In genomic region chr10:100774252-100774651, GRCm38 (mm10) we compare ENCODE assay signal across 28 mouse cellular contexts.
DNase-seq lines count a peak whose midpoint lies in the region; ATAC-seq and TF ChIP-seq lines count a peak whose summit lies in the region.
"Had no signal": no experiment of that assay in that cellular context is flagged by ENCODE, and none has a peak within 500 bp of the region (broad histone marks: within the 10 kb centered on the region; RNA-seq: fewer than 3 reads in every experiment).

No protein-coding gene starts in this region.

- no peaks in the 10 kb centered on the region for H3K4me1 ChIP-seq in embryonic facial prominence, embryonic 14.5 days (ENCODE audit: control insufficient read depth, insufficient read depth, low read length)
- H3K4me1 ChIP-seq in embryonic facial prominence, embryonic 10.5 days = no peaks in the 10 kb centered on the region
- H3K4me1 ChIP-seq in forebrain, postnatal 0 days (ENCODE audit: insufficient read depth) = no peaks in the 10 kb centered on the region
- no peaks in the 10 kb centered on the region for H3K4me1 ChIP-seq in forebrain, embryonic 12.5 days
- no peaks in the 10 kb centered on the region for H3K4me1 ChIP-seq in limb, embryonic 13.5 days
- H3K4me1 ChIP-seq in limb, embryonic 10.5 days = no peaks in the 10 kb centered on the region
- no peaks in the 10 kb centered on the region for H3K4me1 ChIP-seq in lung, postnatal 0 days (ENCODE audit: insufficient read depth, low read depth, low read length)
- H3K4me1 ChIP-seq in lung, adult 2 months (ENCODE audit: control insufficient read depth, insufficient read depth, low read length) = no peaks in the 10 kb centered on the region
- H3K4me1 ChIP-seq: embryonic facial prominence, embryonic 12.5 days; embryonic facial prominence, embryonic 15.5 days; forebrain, embryonic 10.5 days; forebrain, embryonic 13.5 days had no signal

- H3K27ac ChIP-seq in embryonic facial prominence, embryonic 14.5 days (replicated peaks; ENCODE audit: low read depth, low read length) = no peak overlapping the region
- H3K27ac ChIP-seq in embryonic facial prominence, embryonic 10.5 days (replicated peaks) = no peak overlapping the region
- H3K27ac ChIP-seq in forebrain, postnatal 0 days (ENCODE audit: low read depth, low read length) = no peak overlapping the region
- H3K27ac ChIP-seq in forebrain, embryonic 12.5 days = no peak overlapping the region
- H3K27ac ChIP-seq in limb, embryonic 13.5 days = no peak overlapping the region
- H3K27ac ChIP-seq in limb, embryonic 10.5 days = no peak overlapping the region
- H3K27ac ChIP-seq in lung, postnatal 0 days (ENCODE audit: low read length) = no peak overlapping the region
- H3K27ac ChIP-seq: embryonic facial prominence, embryonic 12.5 days; embryonic facial prominence, embryonic 15.5 days; forebrain, embryonic 10.5 days; forebrain, embryonic 13.5 days had no signal

- no peak overlapping the region for H3K4me3 ChIP-seq in embryonic facial prominence, embryonic 14.5 days (ENCODE audit: low read depth, low read length)
- H3K4me3 ChIP-seq in embryonic facial prominence, embryonic 10.5 days = no peak overlapping the region
- no peak overlapping the region for H3K4me3 ChIP-seq in forebrain, postnatal 0 days (ENCODE audit: low read depth, low read length)
- no peak overlapping the region for H3K4me3 ChIP-seq in forebrain, embryonic 12.5 days (replicated peaks)
- H3K4me3 ChIP-seq in limb, embryonic 13.5 days = no peak overlapping the region
- H3K4me3 ChIP-seq in limb, embryonic 10.5 days = no peak overlapping the region
- no peak overlapping the region for H3K4me3 ChIP-seq in lung, postnatal 0 days (ENCODE audit: low read depth, low read length)
- H3K4me3 ChIP-seq in lung, adult 2 months (replicated peaks; ENCODE audit: extremely low read depth, low read depth, low read length) = no peak overlapping the region
- H3K4me3 ChIP-seq: embryonic facial prominence, embryonic 12.5 days; embryonic facial prominence, embryonic 15.5 days; erythroblast, embryonic 14.5 days; forebrain, embryonic 10.5 days; forebrain, embryonic 13.5 days had no signal

- TF ChIP-seq CTCF in forebrain, postnatal 0 days (IDR thresholded peaks at IDR 0.05; ENCODE audit: low read depth) = no peak
- no peak for TF ChIP-seq CTCF in lung, postnatal 0 days (IDR thresholded peaks at IDR 0.05)
- TF ChIP-seq CTCF in lung, adult 2 months (IDR thresholded peaks at IDR 0.05; ENCODE audit: insufficient read depth, low read length) = no peak

- peak; percentile 89 for DNase-seq in embryonic facial prominence, embryonic 14.5 days (ENCODE audit: low spot score)
- DNase-seq in embryonic facial prominence, embryonic 10.5 days (ENCODE audit: low spot score) = no peak
- DNase-seq in forebrain, postnatal 0 days = peak; percentile 13
- DNase-seq in limb, embryonic 10.5 days (ENCODE audit: low spot score) = no peak
- peak; percentile 14 for DNase-seq in lung, postnatal 0 days (ENCODE audit: low spot score)
- DNase-seq in lung, adult 2 months = no peak
- DNase-seq: adrenal gland, adult 8-10 months; adrenal gland, postnatal 14 days; adrenal gland, postnatal 36 days; B cell, adult 2 months; cerebellum, adult 11-12 months; cerebellum, adult 8-10 months; cerebellum, adult 9-11 months; cerebellum, postnatal 14 days; cerebellum, postnatal 36 days; embryo, embryonic 11 days had no signal

- H3K27me3 ChIP-seq in embryonic facial prominence, embryonic 14.5 days (replicated peaks; ENCODE audit: control insufficient read depth, insufficient read depth, low read length) = no peaks in the 10 kb centered on the region
- no peaks in the 10 kb centered on the region for H3K27me3 ChIP-seq in embryonic facial prominence, embryonic 10.5 days (replicated peaks; ENCODE audit: low read depth, poor library complexity, severe bottlenecking)
- no peaks in the 10 kb centered on the region for H3K27me3 ChIP-seq in forebrain, postnatal 0 days (ENCODE audit: insufficient read depth, low read length)
- no peaks in the 10 kb centered on the region for H3K27me3 ChIP-seq in forebrain, embryonic 12.5 days
- H3K27me3 ChIP-seq in limb, embryonic 13.5 days = no peaks in the 10 kb centered on the region
- H3K27me3 ChIP-seq in limb, embryonic 10.5 days (ENCODE audit: low read depth, poor library complexity, severe bottlenecking) = peaks cover 3% of the 10 kb centered on the region; the same call in 1 of the 2 replicates
- H3K27me3 ChIP-seq in lung, postnatal 0 days (replicated peaks; ENCODE audit: insufficient read depth, low read length) = no peaks in the 10 kb centered on the region
- H3K27me3 ChIP-seq: CH12.LX; embryonic facial prominence, embryonic 12.5 days; embryonic facial prominence, embryonic 15.5 days; forebrain, embryonic 13.5 days; Patski had no signal

- H3K4me2 ChIP-seq in embryonic facial prominence, embryonic 14.5 days (ENCODE audit: low read depth, low read length) = no peak overlapping the region
- no peak overlapping the region for H3K4me2 ChIP-seq in forebrain, postnatal 0 days (ENCODE audit: low read depth)
- H3K4me2 ChIP-seq in forebrain, embryonic 12.5 days = no peak overlapping the region
- no peak overlapping the region for H3K4me2 ChIP-seq in limb, embryonic 13.5 days (replicated peaks)
- H3K4me2 ChIP-seq in lung, postnatal 0 days (replicated peaks; ENCODE audit: low read depth, low read length) = no peak overlapping the region
- H3K4me2 ChIP-seq: embryonic facial prominence, embryonic 12.5 days; embryonic facial prominence, embryonic 15.5 days; forebrain, embryonic 13.5 days had no signal

- H3K36me3 ChIP-seq in embryonic facial prominence, embryonic 14.5 days (ENCODE audit: control insufficient read depth, insufficient read depth, low read length) = no peaks in the 10 kb centered on the region
- no peaks in the 10 kb centered on the region for H3K36me3 ChIP-seq in embryonic facial prominence, embryonic 10.5 days (replicated peaks)
- no peaks in the 10 kb centered on the region for H3K36me3 ChIP-seq in forebrain, postnatal 0 days (ENCODE audit: insufficient read depth)
- H3K36me3 ChIP-seq in forebrain, embryonic 12.5 days (replicated peaks) = no peaks in the 10 kb centered on the region
- H3K36me3 ChIP-seq in limb, embryonic 13.5 days = no peaks in the 10 kb centered on the region
- no peaks in the 10 kb centered on the region for H3K36me3 ChIP-seq in limb, embryonic 10.5 days
- H3K36me3 ChIP-seq in lung, postnatal 0 days (ENCODE audit: insufficient read depth, low read length) = no peaks in the 10 kb centered on the region
- H3K36me3 ChIP-seq: embryonic facial prominence, embryonic 12.5 days; embryonic facial prominence, embryonic 15.5 days; forebrain, embryonic 10.5 days; G1E had no signal

- TF ChIP-seq POLR2A in lung, adult 2 months (IDR thresholded peaks at IDR 0.05; ENCODE audit: borderline replicate concordance, extremely low read depth, low read depth, low read length) = no peak

- H3K9me3 ChIP-seq in embryonic facial prominence, embryonic 14.5 days (ENCODE audit: control insufficient read depth, low read length) = no peaks in the 10 kb centered on the region
- no peaks in the 10 kb centered on the region for H3K9me3 ChIP-seq in embryonic facial prominence, embryonic 10.5 days
- H3K9me3 ChIP-seq in forebrain, postnatal 0 days (ENCODE audit: low read length) = no peaks in the 10 kb centered on the region
- no peaks in the 10 kb centered on the region for H3K9me3 ChIP-seq in forebrain, embryonic 12.5 days
- no peaks in the 10 kb centered on the region for H3K9me3 ChIP-seq in limb, embryonic 13.5 days
- no peaks in the 10 kb centered on the region for H3K9me3 ChIP-seq in limb, embryonic 10.5 days (replicated peaks)
- no peaks in the 10 kb centered on the region for H3K9me3 ChIP-seq in lung, postnatal 0 days (ENCODE audit: low read length)
- H3K9me3 ChIP-seq: embryonic facial prominence, embryonic 12.5 days; embryonic facial prominence, embryonic 15.5 days; forebrain, embryonic 10.5 days; forebrain, embryonic 13.5 days; G1E had no signal

- TF ChIP-seq EP300 in lung, postnatal 0 days (IDR thresholded peaks at IDR 0.05) = no peak

- ATAC-seq in embryonic facial prominence, embryonic 14.5 days (ENCODE audit: low read depth) = no peak
- ATAC-seq in forebrain, postnatal 0 days = no peak
- no peak for ATAC-seq in forebrain, embryonic 12.5 days (ENCODE audit: low FRiP score)
- peak; percentile 62 for ATAC-seq in limb, embryonic 13.5 days (ENCODE audit: low FRiP score, low read depth)
- no peak for ATAC-seq in lung, postnatal 0 days
- ATAC-seq: activated CD4-positive, CD25-positive, alpha-beta regulatory T cell, adult 4 months; CD4-positive, CD25-positive, alpha-beta regulatory T cell, adult 4 months; forebrain, embryonic 13.5 days; Patski had no signal

- no peak overlapping the region for H3K9ac ChIP-seq in embryonic facial prominence, embryonic 14.5 days (ENCODE audit: low read depth, low read length)
- H3K9ac ChIP-seq in forebrain, postnatal 0 days = no peak overlapping the region
- no peak overlapping the region for H3K9ac ChIP-seq in forebrain, embryonic 12.5 days
- no peak overlapping the region for H3K9ac ChIP-seq in limb, embryonic 13.5 days
- H3K9ac ChIP-seq in lung, postnatal 0 days (replicated peaks; ENCODE audit: low read depth) = no peak overlapping the region
- H3K9ac ChIP-seq: embryonic facial prominence, embryonic 12.5 days; embryonic facial prominence, embryonic 15.5 days; forebrain, embryonic 13.5 days had no signal

Comparison
In these comparisons a context has a peak if more than half of its experiments do, and no peak if none do; other contexts are left out.
1. DNase-seq: peak in embryonic facial prominence, embryonic 14.5 days (single experiment), forebrain, postnatal 0 days (single experiment) and lung, postnatal 0 days (single experiment); none in embryonic facial prominence, embryonic 10.5 days (single experiment), limb, embryonic 10.5 days (single experiment) and lung, adult 2 months (single experiment).